Mouse (Mus musculus) thymus, postnatal 10 days (tissue): Measurements from ENCODE around the gene Lpo.

Source experiments
- DNase-seq, 2 experiments: peaks; one replicate each; pipeline ENCODE4 v3.0.0; 2021; ENCODE audit warnings: low spot score in 2 of 2

Gene Lpo

DNA sequence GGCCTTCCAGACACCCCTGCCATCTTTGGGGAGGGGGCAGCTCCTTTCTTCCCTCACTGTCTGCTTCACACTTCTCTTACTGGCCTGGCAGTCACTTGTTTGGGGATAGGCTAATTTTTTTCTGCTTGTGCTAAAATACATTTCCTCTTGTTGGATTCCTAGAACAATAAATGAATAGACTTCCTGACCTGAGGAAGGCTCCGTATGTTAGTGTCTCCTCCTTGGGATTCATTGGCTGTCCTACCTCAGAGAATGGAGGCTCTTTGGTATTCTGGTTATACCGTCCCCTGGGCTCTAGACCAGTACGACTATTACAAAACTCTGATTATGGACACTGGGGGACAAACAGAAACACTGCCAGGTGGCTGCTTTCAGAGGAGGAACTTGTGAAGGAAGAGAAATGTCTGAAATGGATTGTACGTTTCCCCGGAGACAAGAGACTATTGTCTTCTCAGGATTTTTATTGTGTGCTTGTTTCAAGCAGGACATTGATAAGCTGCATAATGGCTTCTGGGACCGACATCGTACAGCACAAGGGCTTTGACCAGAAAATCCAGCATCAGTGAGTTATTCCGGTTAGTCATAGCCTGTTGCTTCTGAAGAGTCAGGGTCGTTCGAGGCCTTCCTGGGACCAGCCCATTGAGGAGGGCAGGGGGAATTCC lies at the start of gene Lpo:
Gene Lpo, minus strand, starts transcription at position 51 of the 662 bp plus-strand sequence.
- DNase-seq: no peak

DNA sequence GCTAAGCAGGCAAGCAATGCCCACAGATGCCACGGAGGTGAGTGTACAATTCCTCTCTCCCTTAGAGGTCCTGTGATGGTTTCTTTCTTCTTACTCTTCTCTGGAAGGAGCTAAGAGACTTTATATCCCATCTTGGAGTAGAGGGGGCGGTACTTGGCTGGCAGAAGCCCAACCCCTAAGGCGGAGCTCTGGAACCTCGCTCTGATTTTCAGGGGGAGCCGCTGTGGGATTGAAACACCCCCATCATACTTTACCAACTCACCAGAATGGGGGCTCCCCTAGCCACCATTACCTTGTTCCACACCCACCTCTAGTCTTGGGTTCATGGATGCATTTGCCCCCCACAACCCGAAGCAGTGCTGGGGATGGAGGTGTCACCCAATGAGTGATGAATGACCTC lies 47.3 kb upstream of the Lpo start, which contains the start of gene Epx:
Gene Epx, minus strand, starts transcription at position 101 of the 400 bp plus-strand sequence.
- no peak for DNase-seq

DNA sequence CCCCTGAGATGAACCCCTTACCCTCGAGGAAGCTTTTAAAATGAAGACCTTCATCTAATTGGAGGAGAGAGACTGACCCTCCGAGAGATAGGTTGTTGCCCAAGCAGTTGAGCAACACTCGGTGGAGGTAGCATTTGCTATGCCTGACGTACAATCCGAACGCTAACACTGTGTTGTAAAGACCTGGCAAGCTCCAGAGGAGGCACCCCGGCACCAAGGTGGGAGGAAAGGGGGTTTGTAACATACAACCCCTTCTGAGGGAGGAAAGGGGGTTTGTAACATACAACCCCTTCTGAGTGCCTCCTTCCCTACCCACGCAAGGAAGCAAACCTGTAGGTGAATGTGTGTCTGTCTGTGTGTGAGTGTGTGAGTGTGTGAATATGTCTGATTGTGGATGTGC lies 43.7 kb upstream of the Lpo start:
- DNase-seq: no peak

DNA sequence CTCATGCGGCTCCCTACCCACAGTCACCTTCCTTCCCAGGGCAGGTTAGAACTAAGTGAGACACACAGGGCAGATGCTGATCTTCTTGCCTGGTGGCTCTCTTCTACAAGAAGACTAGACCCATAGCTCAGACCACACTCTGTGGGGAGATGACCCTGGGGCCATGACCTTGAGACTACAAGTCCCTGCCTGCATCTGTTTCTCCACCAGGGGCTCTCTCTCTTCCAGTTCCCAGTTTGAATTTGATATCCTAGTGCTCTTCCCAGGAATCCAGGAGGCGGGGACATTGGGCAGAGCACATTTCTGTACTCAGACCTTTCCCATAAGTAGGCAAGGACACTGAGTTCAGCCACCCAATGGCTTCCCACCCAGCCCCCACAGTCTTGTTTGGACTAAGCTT lies 42.0 kb upstream of the Lpo start:
- DNase-seq: no peak

DNA sequence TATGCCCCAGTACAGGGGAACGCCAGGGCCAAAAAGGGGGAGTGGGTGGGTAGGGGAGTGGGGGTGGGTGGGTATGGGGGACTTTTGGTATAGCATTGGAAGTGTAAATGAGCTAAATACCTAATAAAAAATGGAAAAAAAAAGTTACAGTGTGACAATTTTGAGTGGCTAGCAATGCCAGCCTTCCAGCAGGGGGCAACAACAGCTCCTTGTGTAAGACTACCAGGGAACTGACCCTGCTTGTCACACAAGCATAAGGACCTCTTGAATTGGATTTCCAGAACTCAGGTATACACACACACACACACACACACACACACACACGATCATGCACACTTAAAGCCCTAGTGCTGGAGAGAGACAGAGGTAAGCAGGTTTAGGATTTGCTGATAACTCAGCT lies 38.8 kb upstream of the Lpo start:
- DNase-seq: peak in 1 of 2 experiments; percentile 19

DNA sequence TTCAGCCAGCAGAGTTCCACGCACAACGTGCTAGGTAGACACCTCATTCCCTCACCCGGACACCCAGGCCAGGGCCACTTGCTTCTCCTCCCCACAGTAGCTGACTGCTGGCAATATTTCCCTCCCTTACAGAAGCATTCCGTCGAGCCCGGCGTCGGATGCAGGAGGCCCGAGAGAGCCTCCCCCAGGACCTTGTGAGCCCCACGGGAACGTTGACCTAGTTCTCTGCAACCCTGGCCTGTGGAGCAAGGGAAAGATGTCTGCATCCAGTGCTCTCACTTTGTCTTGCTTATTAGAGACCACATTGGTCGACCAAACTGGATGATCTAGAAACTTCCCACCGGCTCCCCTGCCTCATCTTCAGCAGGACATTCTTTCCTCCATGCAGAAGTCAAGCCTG lies 34.7 kb upstream of the Lpo start:
- no peak for DNase-seq

DNA sequence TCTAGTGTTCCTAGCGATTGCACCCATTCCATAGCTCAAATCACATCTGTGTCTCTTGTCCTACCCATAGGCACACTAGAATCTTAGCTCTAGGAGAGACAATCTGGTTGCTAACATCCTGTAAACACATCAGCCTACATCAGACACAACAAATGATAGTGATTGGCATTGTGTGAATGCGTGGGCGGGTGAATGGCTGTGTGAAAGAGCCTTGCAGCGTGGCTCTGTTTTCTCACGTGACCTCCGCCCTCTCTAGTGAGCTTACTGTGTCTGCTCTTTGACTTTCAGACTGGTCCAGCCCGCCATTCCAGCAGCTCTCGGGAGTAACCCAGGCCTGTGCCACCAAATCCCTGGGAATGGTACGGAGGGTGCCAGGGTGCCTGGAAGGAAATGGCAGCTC lies 32.3 kb upstream of the Lpo start:
- DNase-seq: no peak

DNA sequence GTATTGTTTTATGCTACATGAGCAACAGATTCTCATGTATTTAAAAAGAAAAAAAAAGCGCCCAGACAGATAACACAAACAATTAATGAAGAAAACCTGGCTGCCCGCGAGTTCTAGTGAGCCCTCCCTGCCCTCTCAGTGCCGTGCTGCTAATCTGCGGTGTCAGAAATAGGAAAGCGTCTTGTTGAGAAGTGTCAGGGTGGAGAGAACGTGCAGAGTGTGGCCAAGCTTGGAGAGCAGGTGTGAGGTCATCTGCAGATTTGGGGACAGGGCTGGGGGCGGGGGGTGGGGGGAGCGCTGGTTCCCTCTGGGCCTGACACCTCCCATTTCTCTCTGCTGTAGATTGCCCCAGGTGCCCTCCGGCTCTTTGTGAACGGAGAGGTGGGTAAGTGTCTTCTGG lies 31.2 kb upstream of the Lpo start:
- DNase-seq: no peak

DNA sequence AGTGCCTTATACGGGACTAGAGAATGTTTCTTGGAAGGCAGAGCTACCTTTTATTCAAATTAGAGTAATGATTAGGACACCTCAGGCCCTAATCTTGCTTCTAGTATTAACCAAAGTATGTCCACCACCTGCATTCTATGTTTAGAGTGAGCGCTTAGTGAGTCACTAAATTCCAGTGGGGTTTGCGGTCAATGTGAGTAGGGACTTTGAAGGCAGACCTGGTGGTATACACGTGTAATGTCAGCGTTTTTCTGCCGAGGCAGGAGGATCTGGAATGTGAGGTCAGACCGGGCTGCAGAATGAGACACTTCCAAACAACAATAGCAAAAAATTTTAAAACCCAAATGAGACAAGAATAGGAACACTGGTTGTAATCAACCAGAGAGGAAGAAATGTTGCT lies 26.5 kb upstream of the Lpo start:
- no peak for DNase-seq

DNA sequence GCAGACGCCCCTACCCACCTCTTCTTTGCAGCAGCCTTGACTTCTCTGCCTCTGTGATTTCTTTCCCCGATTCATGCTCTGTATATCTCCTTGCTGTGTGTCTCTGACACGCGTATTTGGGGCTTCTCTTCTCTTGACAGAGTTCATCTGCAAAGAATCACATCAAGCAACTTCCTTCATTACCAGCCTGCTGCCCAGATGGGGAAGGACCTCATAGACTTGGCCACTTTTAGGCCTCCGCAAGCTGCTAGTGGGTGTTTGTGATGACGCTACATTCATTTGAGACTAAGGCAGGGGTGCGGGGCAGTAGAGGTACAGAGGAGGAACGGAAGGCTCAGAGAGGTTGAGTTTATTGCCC lies 25.5 kb upstream of the Lpo start:
- DNase-seq: no peak

DNA sequence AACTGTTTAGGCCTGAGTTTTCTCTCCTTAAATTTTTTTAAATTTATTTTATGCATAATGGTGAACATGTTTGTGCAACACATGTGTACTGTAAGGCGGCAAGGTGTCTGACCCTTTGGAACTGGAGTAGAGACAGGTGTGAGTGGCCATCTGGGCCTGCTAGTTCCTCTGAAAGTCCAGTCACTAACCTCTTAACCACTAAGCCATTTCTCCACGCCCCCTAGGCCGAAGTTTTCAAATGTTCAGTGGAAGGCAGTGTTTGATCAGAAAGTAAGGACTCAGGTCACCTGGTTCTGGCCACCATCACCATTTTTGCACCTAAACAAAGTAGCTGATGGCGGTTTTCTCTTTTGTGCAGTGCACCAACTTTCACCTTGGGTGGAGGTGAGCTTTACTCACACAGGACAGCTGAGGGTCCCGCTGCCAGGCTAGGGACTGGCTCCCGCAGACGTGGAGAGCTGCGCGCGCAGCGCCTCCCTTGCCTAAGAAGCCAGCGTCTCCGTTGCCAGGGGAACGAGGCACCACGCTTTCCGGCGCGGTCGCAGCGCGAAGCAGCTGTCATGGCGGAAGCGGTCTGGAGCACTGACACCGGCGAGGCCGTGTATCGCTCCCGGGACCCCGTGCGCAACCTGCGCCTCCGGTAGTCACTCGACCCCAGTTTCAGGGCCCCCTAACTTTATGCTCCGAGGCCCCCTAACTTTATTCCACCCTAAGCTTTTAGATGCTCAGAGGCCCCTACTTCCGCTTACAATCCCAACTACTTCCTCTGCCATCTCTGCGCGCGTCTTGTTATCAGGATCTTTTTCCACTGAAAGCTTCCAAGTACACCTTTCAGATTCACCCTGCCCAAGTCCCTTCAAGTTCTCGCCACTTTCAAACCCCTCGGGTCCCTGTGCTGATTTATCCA lies 24.9 kb upstream of the Lpo start, which contains the start of gene Mks1:
Gene Mks1, plus strand, starts transcription at position 526 of the 907 bp plus-strand sequence.
- peak; percentile 86 to 92 for DNase-seq

DNA sequence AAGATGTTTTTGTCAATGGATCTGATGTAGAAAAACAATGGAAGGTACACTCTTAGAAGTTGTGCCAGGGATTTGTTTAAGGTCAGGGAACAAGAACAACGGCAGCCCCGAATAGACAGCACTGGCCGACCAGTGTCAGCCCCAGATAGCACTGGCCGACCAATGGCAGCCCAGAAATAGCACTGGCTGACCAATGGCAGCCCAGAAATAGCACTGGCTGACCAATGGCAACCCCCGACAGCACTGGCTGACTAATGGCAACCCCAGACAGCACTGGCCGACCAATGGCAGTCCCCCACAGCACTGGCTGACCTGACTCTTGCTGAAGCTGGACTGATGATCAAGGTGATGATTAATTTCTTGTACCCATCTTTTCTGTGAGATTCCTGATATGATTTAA lies 19.8 kb upstream of the Lpo start:
- no peak for DNase-seq

DNA sequence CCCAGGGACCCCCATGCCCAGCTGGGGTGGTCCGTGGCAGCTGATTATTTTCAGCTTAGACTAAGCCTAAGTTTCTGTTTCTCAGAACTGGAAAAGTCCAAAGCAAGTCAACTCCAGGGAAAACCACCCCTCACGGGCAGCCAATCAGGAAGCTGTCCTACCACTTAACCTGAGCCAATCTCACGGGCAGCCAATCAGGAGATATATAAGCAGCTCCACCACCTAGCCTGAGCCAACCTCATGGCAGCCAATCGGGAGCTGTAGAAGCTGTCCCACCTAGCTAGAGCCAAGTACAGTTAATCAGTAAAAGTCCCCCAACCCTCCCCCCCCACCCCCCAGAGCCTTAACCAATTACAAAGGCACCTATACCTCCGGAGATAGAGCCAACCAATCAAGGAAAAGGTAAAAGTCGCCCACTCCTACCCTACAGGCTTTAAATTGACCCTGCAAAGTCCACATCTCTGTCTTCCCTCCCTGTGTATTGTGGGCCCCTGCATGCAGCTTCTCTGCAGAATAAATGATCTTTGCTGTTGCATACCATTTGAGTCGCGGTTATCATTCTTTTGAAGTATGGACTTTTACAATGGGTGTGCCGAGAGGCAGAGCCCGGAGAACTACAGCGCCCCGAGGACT lies 19.0 kb upstream of the Lpo start:
- DNase-seq: no peak

DNA sequence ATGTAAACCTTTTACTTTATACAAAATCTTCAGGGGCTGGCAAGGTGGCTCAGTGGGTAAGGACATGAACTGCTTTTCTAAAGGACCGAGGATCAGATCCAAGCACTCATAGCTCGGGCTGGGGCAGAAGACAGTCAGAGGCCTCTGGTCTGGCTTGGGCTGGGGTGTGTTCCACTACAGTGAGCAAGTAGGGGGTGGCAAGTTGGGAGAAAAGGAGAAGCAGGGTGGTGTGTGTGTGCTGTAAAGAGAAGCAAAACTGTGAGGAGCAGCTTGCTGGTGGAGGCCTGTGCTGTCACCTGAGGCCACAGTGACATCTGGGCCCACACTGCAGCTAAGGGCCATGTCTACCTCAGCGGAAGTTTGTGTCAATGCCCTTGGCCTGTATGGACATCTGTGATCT lies 13.3 kb upstream of the Lpo start:
- DNase-seq: no peak

DNA sequence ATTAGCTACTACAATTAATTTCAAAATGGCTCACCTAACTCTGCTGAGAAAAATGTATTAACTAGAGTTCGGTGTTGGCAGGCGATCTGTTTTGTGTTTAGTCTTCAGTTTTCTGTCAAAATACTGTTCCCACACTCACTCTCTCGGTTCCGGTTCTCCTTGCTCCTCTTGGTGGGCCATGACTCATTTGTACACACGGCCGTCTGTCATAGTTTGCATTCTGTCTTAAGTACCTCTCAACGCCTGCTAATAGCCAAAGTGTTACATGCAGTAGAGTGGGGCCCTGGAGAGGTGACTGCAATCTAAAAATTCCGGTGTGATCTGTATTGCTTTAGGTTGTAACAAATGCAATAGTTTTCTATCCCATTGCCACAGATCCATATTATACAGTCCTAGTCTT lies 12.6 kb upstream of the Lpo start:
- no peak for DNase-seq

DNA sequence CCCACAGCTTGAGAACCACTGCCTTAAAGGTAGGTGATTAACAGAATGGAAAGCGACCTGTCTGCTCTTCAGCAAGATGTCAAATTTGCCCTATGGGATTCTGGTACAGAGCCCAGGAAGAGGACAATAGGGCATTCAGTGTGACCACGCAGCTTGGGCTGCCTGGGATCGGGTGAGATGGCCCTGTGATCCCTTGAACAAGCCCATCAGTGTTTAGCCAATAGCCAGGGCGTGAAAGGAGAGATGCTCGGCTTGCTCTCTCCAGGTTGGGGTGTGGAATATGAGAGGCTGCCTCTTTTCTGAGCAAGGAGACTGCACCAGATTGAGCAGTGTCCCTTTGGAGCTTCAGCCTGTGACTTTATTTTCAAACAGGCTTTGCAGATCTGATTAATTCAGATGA lies 6.6 kb downstream of the Lpo start:
- DNase-seq: no peak

DNA sequence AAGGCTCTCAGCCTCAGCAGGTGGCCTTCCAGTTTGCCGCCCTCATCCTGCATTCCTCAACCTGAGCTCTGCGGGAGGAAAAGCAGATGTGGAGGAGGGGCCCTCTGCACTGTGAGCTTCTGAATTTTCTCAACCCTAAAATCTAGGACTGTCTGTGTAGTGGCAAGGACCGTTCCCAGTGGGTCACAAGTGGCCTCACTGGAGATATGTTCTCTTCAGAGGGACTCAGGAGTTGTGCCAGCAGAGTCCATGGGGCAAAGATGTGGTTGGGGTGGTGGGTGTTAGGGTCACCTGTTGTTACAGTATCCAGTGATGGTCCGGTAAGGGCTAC lies 10.7 kb downstream of the Lpo start:
- no peak for DNase-seq

DNA sequence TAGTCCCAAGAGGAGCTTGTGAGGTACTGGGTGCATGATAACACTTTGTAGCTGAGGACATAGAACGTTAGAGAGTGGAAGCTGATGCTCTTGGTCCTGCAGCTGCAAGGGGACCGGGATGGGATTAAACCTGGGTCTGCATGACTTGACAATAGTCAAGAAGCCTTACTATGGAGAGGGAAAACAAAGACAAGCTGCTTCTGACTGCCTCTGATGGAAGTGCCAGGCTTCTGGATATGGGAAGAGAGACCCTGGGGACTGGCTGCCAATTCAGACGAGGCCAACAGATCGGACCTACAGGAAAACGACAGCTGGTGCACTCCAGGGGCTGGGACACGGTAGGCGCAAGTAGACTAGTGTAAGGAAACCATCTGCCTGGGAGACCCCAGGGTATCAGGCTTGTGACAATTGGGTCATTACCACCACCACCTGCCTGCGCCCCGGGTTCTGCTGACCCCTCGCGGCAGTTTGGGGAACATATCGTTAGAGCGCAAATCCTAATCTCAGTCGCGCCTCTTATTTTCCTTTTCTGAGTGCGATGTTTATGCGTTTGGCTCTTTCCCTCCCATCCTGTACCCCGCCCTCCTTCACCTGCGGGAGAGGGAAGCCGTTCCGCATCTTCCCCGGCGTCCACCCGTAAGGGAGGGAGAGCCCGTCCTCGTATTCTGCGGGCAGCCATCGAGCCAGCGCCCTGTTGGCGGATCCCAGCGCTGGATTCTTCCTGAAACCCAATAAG lies 11.2 kb downstream of the Lpo start:
- DNase-seq: peak in 1 of 2 experiments; percentile 47

DNA sequence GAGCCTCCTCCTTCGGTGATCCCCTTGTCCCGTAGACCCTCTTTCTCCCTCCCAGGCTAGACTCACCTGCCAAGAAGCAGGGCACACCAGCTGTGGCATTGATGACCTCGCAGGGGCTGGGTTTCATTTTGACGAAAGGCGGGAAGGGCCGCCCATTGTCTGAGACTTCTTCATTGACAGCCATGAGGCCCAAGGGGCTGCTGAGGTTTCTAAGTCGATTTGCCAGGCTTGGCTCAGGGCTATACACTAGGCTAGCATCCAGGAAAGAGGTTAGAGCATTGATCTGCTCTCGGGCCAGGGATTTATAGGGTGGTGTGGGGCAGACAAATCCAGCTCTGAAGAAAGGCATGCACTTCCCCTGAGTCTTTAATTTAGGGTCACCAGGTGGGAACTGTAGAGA lies 13.3 kb downstream of the Lpo start:
- DNase-seq: no peak

DNA sequence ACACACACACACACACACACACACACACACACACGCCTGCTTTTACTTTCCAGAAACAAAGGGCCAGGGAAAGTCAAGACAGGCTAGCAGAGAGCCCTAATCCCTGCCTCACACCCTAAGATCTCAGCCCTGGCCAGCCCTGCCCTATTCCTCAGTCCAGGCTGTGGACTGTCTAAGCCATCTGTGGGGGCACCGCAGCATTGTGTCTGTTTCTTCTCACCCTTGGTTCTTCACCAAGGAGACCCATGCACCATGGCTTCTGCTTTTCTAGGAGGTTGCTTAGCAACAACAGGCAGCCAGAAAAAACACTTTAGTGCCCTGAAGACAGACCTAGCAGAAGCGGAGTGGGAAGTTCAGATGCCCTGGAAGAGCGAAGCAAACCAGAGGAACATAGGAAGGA lies 16.7 kb downstream of the Lpo start:
- DNase-seq: no peak

DNA sequence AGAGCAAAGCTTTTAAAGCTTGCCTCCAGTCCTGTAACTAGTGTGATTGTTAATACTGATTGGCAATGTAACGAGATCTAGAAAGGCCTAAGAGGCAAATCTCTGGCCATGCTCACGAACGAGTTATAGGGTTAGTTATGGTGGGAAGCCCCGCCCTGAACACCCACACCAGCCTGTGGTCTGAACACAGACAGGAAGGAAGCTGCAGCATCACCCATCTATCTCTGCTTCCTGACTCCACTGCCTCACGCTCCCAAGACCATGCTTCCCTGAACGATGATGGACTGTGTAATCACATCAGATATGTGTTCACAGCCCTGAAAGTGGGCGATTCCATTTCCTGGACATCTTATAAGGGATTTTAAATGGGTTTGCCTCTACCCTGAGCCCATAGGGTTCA lies 19.9 kb downstream of the Lpo start:
- no peak for DNase-seq

DNA sequence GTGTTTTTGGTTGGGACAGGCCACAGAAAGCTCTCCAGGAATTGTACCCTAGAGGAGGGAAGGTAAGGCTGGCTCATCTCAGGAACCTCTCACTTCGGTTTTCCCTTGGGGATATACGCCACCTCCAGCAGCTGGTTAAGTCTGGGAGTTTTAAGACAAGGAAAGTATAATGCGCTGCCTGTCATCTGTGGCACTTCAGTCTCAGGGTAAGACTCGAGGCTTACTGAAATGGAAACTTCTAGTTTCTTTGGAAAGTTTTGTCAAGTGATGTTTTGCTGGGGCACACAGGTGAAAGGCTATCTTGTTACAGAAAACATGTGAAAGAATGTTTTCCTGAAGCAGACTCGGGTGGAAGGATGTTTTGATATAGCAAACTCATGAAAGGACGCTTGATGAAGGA lies 20.7 kb downstream of the Lpo start:
- DNase-seq: no peak
